Mouse (Mus musculus): ENCODE measurements around the gene Nodal. TPM values are rescaled to one million over a fixed set of nuclear protein-coding genes. Genes with fewer than 3 reads are reported as not detected.

Gene Nodal
- polyA plus RNA-seq, 1 experiment from 2014 or later, result 0.09 TPM

DNA sequence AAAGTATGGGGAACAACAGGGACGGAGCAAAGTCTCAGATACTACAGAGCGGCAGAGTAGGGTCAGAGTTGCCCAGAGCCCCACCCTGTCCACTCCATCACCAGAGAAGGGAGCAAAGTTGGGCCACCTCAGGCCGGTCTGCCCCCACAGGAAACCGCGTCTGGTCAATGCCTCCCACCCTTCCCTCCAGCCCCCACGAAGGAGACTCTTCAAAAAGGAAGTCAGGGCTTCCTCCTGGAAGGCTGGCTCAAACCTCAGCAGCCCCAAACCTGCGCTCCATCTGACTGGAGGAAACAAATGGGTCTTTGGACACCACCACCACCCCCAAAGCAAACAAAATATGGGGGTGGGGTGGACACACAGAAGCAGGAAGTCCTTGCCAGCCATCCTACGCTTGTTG, 35.9 kb upstream of the Nodal start:
- Histone ChIP-seq H3K36me3 (no peaks in the 10 kb centered on the region), H3K9me3 (no peaks in the 10 kb centered on the region), H3K4me1 (replicated peaks) (peaks cover 55% of the 10 kb centered on the region), H3K27ac (no peak overlapping the region), H3K4me3 (replicated peaks) (peak overlapping the region; percentile 67), H3K9ac (no peak overlapping the region), H3K27me3 (replicated peaks) (no peaks in the 10 kb centered on the region), H3K4me2 (replicated peaks) (peak overlapping the region; percentile 99)
- ATAC-seq, result no peak
- WGBS, result 13% methylated on average over 8 of the region's 8 CpGs

DNA sequence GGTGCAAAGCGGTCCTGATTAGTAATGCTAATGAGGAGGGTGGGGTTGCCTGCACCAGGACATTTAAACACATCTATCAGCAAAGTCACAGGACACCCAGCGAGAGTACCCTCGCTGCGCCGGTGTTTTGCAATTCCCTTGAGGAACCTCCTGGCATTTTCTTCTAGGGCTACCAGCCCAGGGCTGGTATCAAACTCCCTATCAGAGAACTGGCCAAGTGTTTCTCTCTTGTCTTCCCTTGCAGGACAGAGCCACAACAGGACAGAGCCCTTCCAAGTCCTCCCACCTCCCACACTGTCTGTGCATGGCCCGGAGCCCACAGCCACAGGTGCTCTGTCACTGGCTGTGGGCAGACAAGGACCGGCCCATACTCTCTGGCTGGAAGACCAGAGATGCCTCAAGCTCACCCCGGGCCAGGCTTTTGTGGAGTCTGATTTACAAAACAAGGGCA, 35.5 kb upstream of the Nodal start:
- H3K36me3 ChIP-seq, result no peaks in the 10 kb centered on the region
- no peaks in the 10 kb centered on the region for H3K9me3 ChIP-seq
- no peak; the same call in 1 of the 2 replicates for ATAC-seq
- no peaks in the 10 kb centered on the region for H3K27me3 ChIP-seq (replicated peaks)
- H3K4me3 ChIP-seq (replicated peaks), result peak overlapping the region; percentile 67
- peak overlapping the region; percentile 70 for H3K9ac ChIP-seq
- peak overlapping the region; percentile 99 for H3K4me2 ChIP-seq (replicated peaks)
- H3K27ac ChIP-seq, result no peak overlapping the region
- peaks cover 56% of the 10 kb centered on the region for H3K4me1 ChIP-seq (replicated peaks)
- WGBS, result 2% methylated on average over 8 of the region's 8 CpGs

DNA sequence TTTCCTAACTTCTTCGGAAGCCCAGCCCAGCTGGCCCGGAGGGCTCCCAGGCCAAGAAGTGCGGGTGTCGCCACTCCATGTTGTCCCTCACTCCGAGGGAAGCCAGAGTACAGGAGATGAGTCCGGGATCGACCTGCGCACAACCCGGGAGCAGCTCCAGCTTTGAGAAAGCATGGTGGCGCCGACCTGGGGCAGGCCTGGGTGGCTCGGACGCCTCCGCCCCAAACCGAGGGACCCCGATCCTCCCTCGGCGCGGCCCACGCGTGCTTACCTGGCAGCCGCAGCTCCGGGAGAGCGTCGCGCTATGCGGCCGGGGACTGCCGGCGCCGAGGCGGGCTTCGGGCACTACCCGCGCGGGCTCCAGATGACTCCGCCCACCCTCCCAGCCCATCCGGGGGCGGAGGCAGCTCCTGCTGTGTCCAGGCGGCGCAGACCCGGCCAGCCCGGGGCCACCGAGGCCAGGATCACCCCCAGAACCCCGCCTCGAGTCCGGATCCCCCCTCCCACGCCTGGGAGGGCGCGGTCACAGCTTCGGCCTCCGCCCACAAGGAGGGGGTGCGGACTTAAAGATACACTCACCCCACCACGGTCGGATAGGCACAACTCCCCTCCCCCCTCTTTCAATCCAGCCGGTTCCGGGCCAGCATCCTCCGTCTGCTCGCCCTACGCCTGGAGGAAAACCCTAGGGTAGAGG, 34.6 kb upstream of the Nodal start, which contains the start of gene Pald1:
TSS of gene Pald1 (minus strand) at position 510 of the 694 bp plus-strand sequence.
- peak; percentile 92 for ATAC-seq
- peaks cover 56% of the 10 kb centered on the region for H3K4me1 ChIP-seq (replicated peaks)
- no peaks in the 10 kb centered on the region for H3K27me3 ChIP-seq (replicated peaks)

DNA sequence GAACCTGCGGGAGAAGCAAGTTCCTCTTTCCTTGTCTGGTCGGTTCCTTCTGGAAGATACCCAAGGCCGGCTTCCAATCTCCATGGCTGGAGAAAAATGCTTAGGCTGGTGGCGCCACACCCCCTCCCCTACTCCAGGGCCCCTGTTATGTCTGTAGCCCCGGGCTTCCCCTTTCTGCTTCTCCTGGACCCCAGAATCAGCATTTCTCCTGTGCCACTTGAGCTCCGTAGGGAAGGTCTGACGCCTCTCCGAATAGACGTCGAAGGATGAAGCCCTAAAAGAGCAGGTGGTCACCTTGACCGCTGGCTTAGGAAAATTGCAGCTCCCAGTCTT, 34.1 kb upstream of the Nodal start:
- Histone ChIP-seq H3K4me2 (replicated peaks) (peak overlapping the region; percentile 99), H3K27ac (no peak overlapping the region), H3K4me3 (replicated peaks) (peak overlapping the region; percentile 67), H3K27me3 (replicated peaks) (no peaks in the 10 kb centered on the region), H3K9ac (peak overlapping the region; percentile 70), H3K4me1 (replicated peaks) (peaks cover 56% of the 10 kb centered on the region), H3K9me3 (no peaks in the 10 kb centered on the region), H3K36me3 (no peaks in the 10 kb centered on the region)
- no peak for ATAC-seq
- WGBS, result 8% methylated on average over 11 of the region's 11 CpGs

More for the DNA sequence above, 34.6 kb upstream of the Nodal start, which contains the start of gene Pald1:
- peak within 1 kb of the TSS; percentile 1; the same call in 1 of the 2 replicates for H3K27ac ChIP-seq
- peak within 1 kb of the TSS; percentile 67 for H3K4me3 ChIP-seq (replicated peaks)
- no peaks in the 10 kb centered on the region for H3K36me3 ChIP-seq
- peak within 1 kb of the TSS; percentile 70 for H3K9ac ChIP-seq
- no peaks in the 10 kb centered on the region for H3K9me3 ChIP-seq
- H3K4me2 ChIP-seq (replicated peaks), result peak within 1 kb of the TSS; percentile 99
- under 1% methylated on average over 60 of the region's 60 CpGs for WGBS

DNA sequence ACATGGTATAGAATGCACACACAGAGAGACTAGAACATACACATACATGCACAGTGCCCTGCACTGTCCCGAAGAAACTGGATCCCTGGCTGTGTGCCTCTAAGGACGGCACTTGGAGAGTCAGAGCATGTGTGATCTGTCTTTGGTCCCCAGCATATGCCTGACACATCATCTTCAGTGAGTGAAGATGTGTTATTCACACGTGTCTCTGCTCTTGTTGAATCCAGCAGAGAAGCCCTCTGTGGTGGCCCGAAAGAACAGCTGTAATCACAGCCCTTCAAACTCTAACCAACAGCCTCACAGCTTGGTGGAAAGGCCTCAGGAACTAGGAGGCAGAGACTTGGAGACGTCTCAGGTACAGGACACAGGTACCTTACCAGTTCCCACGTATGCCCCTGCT, 32.6 kb upstream of the Nodal start:
- WGBS, result 67% methylated on average over 6 of the region's 6 CpGs
- ATAC-seq, result no peak
- Histone ChIP-seq H3K27ac (no peak overlapping the region), H3K9ac (no peak overlapping the region), H3K4me1 (replicated peaks) (peaks cover 43% of the 10 kb centered on the region), H3K27me3 (replicated peaks) (no peaks in the 10 kb centered on the region), H3K9me3 (no peaks in the 10 kb centered on the region), H3K4me3 (replicated peaks) (no peak overlapping the region), H3K4me2 (replicated peaks) (no peak overlapping the region), H3K36me3 (no peaks in the 10 kb centered on the region)

DNA sequence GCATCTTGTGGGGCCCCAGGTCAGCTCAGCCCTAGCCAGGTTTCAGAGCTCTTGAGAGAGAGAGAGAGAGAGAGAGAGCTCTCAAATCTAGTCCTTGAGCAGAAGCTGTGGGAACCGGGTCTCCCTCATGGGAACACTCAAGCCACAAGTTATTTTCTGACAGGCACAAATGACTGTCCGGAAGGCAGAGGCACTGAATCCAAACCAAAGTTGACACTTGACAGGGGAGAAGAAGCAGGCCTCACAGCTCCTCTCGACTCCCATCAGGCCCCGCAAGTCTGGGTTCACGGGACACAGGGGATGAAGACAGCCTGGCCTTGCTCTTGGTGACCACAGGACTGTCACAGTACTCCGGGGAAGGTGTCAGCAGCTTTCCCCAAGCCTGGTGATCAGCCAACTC, 31.5 kb upstream of the Nodal start:
- Histone ChIP-seq H3K27me3 (replicated peaks) (no peaks in the 10 kb centered on the region), H3K27ac (0 out of 2 replicates have a peak overlapping the region, but pooled peaks have one; percentile 32), H3K9ac (no peak overlapping the region), H3K4me3 (replicated peaks) (no peak overlapping the region), H3K9me3 (no peaks in the 10 kb centered on the region), H3K4me2 (replicated peaks) (no peak overlapping the region), H3K4me1 (replicated peaks) (peaks cover 35% of the 10 kb centered on the region), H3K36me3 (no peaks in the 10 kb centered on the region)
- no peak for ATAC-seq
- 60% methylated on average over 6 of the region's 6 CpGs for WGBS

DNA sequence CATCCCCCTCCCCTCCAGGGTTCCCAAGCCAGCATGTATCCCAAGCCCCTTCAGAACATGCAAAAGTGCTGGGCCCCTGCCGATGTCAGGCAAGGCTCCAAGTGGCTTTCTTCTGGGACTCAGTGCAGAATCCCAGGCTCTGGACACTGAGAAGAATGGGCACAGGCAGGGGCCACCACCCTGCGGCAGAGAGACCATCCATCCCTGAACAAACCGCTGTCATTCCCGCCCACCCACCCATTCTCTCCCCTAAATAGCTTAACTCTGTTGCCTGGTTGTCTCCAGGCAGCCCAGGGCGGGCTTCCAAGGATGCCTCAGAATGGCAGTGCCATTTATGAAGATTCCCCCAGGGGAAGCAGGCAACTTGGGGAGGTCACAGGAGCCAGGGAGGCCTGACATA, 28.8 kb upstream of the Nodal start:
- Histone ChIP-seq H3K4me3 (replicated peaks) (no peak overlapping the region), H3K4me1 (replicated peaks) (peaks cover 21% of the 10 kb centered on the region), H3K27me3 (replicated peaks) (no peaks in the 10 kb centered on the region), H3K4me2 (replicated peaks) (no peak overlapping the region), H3K27ac (no peak overlapping the region), H3K9ac (no peak overlapping the region), H3K36me3 (no peaks in the 10 kb centered on the region), H3K9me3 (no peaks in the 10 kb centered on the region)
- WGBS, result 74% methylated on average over 5 of the region's 5 CpGs
- no peak for ATAC-seq

DNA sequence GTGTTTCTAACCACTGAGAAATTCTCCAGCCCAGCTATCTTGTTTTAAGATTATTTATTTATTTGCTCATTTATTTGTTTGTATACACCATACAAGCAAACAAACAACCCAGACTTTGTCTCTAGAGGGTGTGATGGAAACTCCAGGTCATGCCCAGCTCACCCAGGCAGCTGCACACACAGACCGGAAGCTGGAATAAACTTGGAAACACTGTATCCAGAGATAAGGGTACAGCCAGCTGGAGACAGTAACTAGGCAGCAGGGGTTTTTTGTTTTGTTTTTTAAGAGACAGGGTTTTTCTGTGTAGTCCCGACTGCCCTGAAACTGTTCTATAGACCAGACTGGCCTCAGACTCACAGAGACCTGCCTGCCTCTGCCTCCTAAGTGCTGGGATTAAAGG, 27.6 kb upstream of the Nodal start:
- H3K36me3 ChIP-seq, result no peaks in the 10 kb centered on the region
- no peak overlapping the region for H3K27ac ChIP-seq
- H3K9ac ChIP-seq, result no peak overlapping the region
- H3K4me3 ChIP-seq (replicated peaks), result no peak overlapping the region
- no peaks in the 10 kb centered on the region for H3K9me3 ChIP-seq
- no peaks in the 10 kb centered on the region for H3K27me3 ChIP-seq (replicated peaks)
- H3K4me2 ChIP-seq (replicated peaks), result no peak overlapping the region
- ATAC-seq, result no peak
- WGBS, result 62% methylated on average over 2 of the region's 2 CpGs
- H3K4me1 ChIP-seq (replicated peaks), result peaks cover 21% of the 10 kb centered on the region; the same call in 1 of the 2 replicates

DNA sequence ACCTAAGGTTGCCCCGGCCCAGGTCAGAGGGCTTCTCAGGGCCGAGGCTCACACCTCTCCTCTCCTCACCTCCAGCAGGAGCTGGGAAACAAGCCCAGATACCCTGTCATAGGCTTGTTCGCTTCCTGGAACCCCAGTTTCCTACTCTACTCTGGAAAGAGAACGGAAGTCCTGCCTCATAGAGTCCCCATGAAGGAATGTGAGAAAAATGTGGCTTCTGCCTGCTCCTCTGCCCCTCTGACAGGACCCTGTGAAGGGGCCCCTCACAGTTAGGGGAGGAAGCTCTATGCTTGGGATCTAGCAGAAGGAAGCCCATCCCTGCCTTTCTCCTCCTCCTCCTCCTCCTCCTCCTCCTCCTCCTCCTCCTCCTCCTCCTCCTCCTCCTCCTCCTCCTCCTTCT, 25.2 kb upstream of the Nodal start:
- no peak overlapping the region for H3K4me2 ChIP-seq (replicated peaks)
- WGBS, result 36% methylated on average over 4 of the region's 4 CpGs

DNA sequence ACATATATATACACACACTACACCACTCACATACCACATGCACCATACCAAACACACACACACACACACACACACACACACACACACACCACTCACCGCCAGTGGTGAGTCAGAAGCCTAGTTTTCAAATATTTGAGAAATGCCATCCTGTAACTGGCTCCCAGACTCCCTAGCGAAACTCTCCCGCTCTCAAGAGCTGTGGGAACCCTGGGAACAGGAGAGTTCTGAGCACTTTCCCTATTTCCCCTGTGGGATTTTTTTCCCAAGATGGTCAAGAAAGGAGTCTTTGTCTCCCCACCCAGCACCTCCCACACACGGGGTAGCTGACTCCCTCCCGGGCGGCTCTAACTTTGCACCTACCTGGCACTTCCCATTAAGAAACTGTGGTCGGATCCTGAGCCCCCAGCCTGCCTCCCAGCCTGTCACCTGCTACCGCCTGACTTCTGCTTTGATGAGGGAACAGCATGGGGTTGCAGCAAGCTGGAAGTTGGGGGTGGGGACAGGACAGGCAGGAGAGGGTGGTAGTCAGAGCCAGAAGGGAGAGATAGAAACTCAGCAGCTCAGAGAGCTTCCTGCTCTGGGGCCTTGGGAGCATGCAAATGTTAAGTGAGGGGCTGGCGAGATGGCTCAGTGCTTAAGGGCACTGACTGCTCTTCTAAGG, 23.2 kb upstream of the Nodal start:
- H3K4me2 ChIP-seq (replicated peaks), result peak overlapping the region; percentile 5
- H3K9ac ChIP-seq, result no peak overlapping the region
- no peaks in the 10 kb centered on the region for H3K27me3 ChIP-seq (replicated peaks)
- peak overlapping the region; percentile 17; the same call in 1 of the 2 replicates for H3K27ac ChIP-seq
- ATAC-seq, result peak; percentile 27; the same call in 1 of the 2 replicates
- 16% methylated on average over 9 of the region's 9 CpGs for WGBS
- no peak overlapping the region for H3K4me3 ChIP-seq (replicated peaks)
- peaks cover 12% of the 10 kb centered on the region; the same call in 1 of the 2 replicates for H3K4me1 ChIP-seq (replicated peaks)
- no peaks in the 10 kb centered on the region for H3K9me3 ChIP-seq
- no peaks in the 10 kb centered on the region for H3K36me3 ChIP-seq

More for the DNA sequence above, 25.2 kb upstream of the Nodal start:
- no peaks in the 10 kb centered on the region for H3K27me3 ChIP-seq (replicated peaks)
- H3K27ac ChIP-seq, result 0 out of 2 replicates have a peak overlapping the region, but pooled peaks have one; percentile 13
- peaks cover 12% of the 10 kb centered on the region; the same call in 1 of the 2 replicates for H3K4me1 ChIP-seq (replicated peaks)
- no peak for ATAC-seq
- no peaks in the 10 kb centered on the region for H3K9me3 ChIP-seq
- H3K9ac ChIP-seq, result no peak overlapping the region
- H3K4me3 ChIP-seq (replicated peaks), result no peak overlapping the region
- H3K36me3 ChIP-seq, result no peaks in the 10 kb centered on the region

DNA sequence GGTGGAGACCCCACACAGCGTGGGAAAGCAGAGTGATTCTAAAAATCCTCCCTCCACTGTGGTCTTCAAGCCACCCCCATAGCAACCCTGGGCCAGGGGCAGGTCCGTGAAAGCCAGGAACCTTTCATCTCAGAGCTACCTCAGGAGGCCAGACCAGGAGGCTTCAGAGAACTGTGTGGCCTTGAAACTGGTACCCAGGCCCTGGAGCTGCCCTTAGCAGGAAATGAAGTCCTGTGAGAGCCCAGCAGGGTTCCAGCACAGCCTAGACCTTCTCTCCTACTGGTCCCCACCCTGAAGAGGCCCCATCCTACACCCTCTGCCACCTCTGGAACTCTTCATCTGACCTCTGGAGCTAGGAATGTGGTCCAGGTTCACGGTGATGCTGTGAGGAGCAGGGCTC, 19.6 kb upstream of the Nodal start:
- 53% methylated on average over 3 of the region's 3 CpGs for WGBS
- no peaks in the 10 kb centered on the region for H3K27me3 ChIP-seq (replicated peaks)
- no peak overlapping the region for H3K27ac ChIP-seq
- no peaks in the 10 kb centered on the region for H3K36me3 ChIP-seq
- no peak overlapping the region for H3K4me3 ChIP-seq (replicated peaks)
- H3K4me2 ChIP-seq (replicated peaks), result no peak overlapping the region
- H3K4me1 ChIP-seq (replicated peaks), result peaks cover 6% of the 10 kb centered on the region; the same call in 1 of the 2 replicates
- ATAC-seq, result no peak
- no peaks in the 10 kb centered on the region for H3K9me3 ChIP-seq
- no peak overlapping the region for H3K9ac ChIP-seq

DNA sequence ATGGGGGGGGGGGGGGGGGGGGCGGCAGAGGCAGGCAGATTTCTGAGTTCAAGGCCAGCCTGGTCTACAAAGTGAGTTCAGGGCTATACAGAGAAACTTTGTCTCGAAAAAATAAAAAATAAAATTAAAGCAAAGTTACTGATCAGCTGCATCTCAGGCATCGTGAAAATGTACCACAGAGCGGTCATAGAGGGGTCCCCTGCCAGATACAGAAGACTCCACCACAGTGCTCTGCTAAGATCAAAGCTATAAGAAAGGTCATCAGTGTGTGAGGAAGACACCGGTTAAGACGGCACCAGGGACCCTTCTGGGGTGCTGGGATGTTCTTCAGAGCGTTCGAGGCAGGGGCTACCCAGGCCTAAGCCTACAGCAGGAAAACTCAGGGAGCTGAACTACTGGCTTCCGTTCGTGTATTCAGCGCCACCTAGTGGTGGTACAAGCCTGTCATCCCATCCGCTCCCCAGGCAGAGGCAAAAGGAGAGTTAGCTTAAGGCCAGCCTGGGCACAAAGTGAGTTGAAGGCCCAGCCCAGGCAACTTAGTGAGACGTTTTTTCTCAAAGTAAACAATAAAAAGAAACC, 18.5 kb upstream of the Nodal start:
- Histone ChIP-seq H3K27ac (no peak overlapping the region), H3K36me3 (no peaks in the 10 kb centered on the region), H3K9ac (no peak overlapping the region), H3K4me1 (replicated peaks) (peaks cover 6% of the 10 kb centered on the region; the same call in 1 of the 2 replicates), H3K9me3 (no peaks in the 10 kb centered on the region), H3K4me2 (replicated peaks) (no peak overlapping the region), H3K4me3 (replicated peaks) (no peak overlapping the region), H3K27me3 (replicated peaks) (no peaks in the 10 kb centered on the region)
- 20% methylated on average over 13 of the region's 13 CpGs for WGBS
- ATAC-seq, result peak; percentile 77

Data from intestine, embryonic 15.5 days (tissue).